Mouse (Mus musculus): ENCODE data around the gene Btrc. TPM values are rescaled to one million over a fixed set of nuclear protein-coding genes. Genes with fewer than 3 reads are reported as not detected.

Gene Btrc
- total and polyA plus RNA-seq, 3 experiments, result 11.4 to 83.6 (median 26.9) TPM

DNA sequence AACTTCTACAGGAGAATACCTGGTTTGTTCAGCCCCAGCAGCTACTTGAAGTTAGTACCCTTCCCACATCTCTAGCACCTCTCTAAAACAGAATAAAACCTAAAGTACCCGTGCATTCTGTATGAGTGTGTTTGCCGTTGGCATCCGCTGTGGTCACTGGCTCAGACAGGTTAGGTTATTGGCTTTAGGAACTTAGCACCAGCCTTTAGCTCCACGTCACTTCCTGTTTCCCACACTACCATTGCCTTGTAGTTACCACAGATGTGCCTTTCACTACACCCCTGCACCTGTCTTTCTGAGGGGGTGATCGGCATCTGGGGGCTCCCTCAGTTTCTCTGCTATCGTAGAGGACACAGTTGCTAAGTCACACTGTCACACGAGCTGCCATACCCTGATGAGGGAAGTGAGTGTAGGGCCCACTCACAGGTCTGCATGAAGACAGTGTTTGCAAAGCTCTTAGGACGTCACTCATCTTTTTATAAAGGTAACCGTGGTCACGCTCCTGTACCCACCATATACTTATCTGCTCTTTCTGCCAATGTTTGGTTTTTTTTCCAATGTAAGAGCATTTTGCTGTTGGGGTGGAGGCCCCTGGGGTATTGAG, 164.5 kb downstream of the Btrc start:
- Histone ChIP-seq H3K27me3 (ENCODE audit: insufficient read depth, low read length) (peaks cover 4% of the 10 kb centered on the region), H3K9me3 (replicated peaks) (no peaks in the 10 kb centered on the region), H3K36me3 (replicated peaks) (peaks cover 65% of the 10 kb centered on the region), H3K4me3 (ENCODE audit: low read depth, low read length) (no peak overlapping the region), H3K4me1 (ENCODE audit: insufficient read depth, low read depth, low read length) (peaks cover 27% of the 10 kb centered on the region)
- TF ChIP-seq GATA1 (IDR thresholded peaks at IDR 0.05; ENCODE audit: borderline replicate concordance, low read length), result no peak
- no peak for TF ChIP-seq POLR2AphosphoS5 (IDR thresholded peaks at IDR 0.05; ENCODE audit: insufficient replicate concordance, low read depth, low read length)
- no peak for TF ChIP-seq CTCF (IDR thresholded peaks at IDR 0.05; ENCODE audit: low read depth, low read length)
- TF ChIP-seq GATA2 (IDR thresholded peaks at IDR 0.05; ENCODE audit: borderline replicate concordance, low read depth, low read length), result no peak
- no peak for TF ChIP-seq TAL1 (conservative IDR thresholded peaks at IDR 0.05; ENCODE audit: low read depth, low read length)
- DNase-seq (ENCODE audit: low spot score) (no peak), ATAC-seq (ENCODE audit: extremely low read depth, insufficient number of reproducible peaks, low FRiP score, poor library complexity, severe bottlenecking) (no peak)

DNA sequence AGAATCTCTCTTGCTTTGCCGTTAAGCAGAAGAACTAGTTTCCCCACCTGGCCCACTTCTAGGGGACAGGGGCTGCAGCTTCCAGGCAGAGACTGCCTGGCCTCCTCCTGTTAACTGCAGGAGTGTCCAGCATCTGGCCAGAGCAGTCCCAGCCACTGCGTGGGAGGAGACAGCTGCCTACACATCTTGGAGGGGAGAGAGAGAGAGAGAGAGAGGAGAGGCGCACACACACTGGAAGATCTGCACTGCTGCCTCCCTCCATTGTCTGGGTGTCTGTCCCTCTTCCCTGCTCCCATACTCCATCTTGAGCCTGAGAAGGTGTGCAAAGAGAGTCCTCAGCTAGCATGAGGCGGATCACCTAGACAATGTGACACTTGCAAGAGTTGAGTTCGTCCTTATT, 165.8 kb downstream of the Btrc start:
- no peaks in the 10 kb centered on the region for H3K9me3 ChIP-seq (replicated peaks)
- H3K4me3 ChIP-seq (ENCODE audit: low read depth, low read length), result no peak overlapping the region
- ATAC-seq (ENCODE audit: extremely low read depth, insufficient number of reproducible peaks, low FRiP score, poor library complexity, severe bottlenecking) (no peak), DNase-seq (ENCODE audit: low spot score) (no peak)
- H3K27me3 ChIP-seq (ENCODE audit: insufficient read depth, low read length), result peaks cover 14% of the 10 kb centered on the region
- H3K36me3 ChIP-seq (replicated peaks), result peaks cover 54% of the 10 kb centered on the region
- peaks cover 31% of the 10 kb centered on the region for H3K4me1 ChIP-seq (ENCODE audit: insufficient read depth, low read depth, low read length)
- TF ChIP-seq TAL1 (conservative IDR thresholded peaks at IDR 0.05; ENCODE audit: low read depth, low read length), result no peak
- TF ChIP-seq POLR2AphosphoS5 (IDR thresholded peaks at IDR 0.05; ENCODE audit: insufficient replicate concordance, low read depth, low read length), result no peak
- no peak for TF ChIP-seq GATA1 (IDR thresholded peaks at IDR 0.05; ENCODE audit: borderline replicate concordance, low read length)
- no peak for TF ChIP-seq GATA2 (IDR thresholded peaks at IDR 0.05; ENCODE audit: borderline replicate concordance, low read depth, low read length)
- no peak for TF ChIP-seq CTCF (IDR thresholded peaks at IDR 0.05; ENCODE audit: low read depth, low read length)

- peaks cover 49% of the 10 kb centered on the region for H3K36me3 ChIP-seq (replicated peaks)
- ATAC-seq (ENCODE audit: extremely low read depth, insufficient number of reproducible peaks, low FRiP score, poor library complexity, severe bottlenecking), result no peak
- peaks cover 40% of the 10 kb centered on the region for H3K4me1 ChIP-seq (ENCODE audit: insufficient read depth, low read depth, low read length)
- H3K9me3 ChIP-seq (replicated peaks), result no peaks in the 10 kb centered on the region
- peaks cover 24% of the 10 kb centered on the region for H3K27me3 ChIP-seq (ENCODE audit: insufficient read depth, low read length)
- TF ChIP-seq POLR2AphosphoS5 (IDR thresholded peaks at IDR 0.05; ENCODE audit: insufficient replicate concordance, low read depth, low read length) (no peak), GATA1 (IDR thresholded peaks at IDR 0.05; ENCODE audit: borderline replicate concordance, low read length) (no peak), CTCF (IDR thresholded peaks at IDR 0.05; ENCODE audit: low read depth, low read length) (no peak), GATA2 (IDR thresholded peaks at IDR 0.05; ENCODE audit: borderline replicate concordance, low read depth, low read length) (no peak), TAL1 (conservative IDR thresholded peaks at IDR 0.05; ENCODE audit: low read depth, low read length) (no peak)
- no peak overlapping the region for H3K4me3 ChIP-seq (ENCODE audit: low read depth, low read length)
- DNase-seq (ENCODE audit: low spot score), result no peak
Measured at GRCm38 (mm10) chr19:45530200-45530995, 166.9 kb downstream of the Btrc start.

DNA sequence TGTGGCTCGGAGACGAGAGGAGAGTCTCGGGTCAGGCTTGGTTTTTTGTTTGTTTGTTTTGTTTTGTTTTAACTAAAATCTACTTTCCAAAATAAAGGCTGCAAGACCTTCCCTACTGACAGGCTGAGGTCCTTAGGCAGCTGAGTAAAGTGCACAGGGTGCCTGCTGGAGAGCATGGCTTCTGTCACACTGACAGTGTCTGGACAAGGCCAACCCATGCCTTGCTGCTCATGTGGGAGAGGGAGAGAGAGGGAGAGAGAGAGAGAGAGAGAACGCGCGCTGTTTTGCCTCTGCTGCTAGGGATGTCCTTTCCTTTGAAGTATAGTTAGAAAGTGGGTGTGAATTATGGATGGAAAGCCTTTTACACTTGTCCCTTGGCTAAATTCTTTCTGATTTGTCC, 168.0 kb downstream of the Btrc start:
- no peak for TF ChIP-seq CTCF (IDR thresholded peaks at IDR 0.05; ENCODE audit: low read depth, low read length)
- TF ChIP-seq GATA1 (IDR thresholded peaks at IDR 0.05; ENCODE audit: borderline replicate concordance, low read length), result no peak
- TF ChIP-seq TAL1 (conservative IDR thresholded peaks at IDR 0.05; ENCODE audit: low read depth, low read length), result no peak
- no peak for TF ChIP-seq POLR2AphosphoS5 (IDR thresholded peaks at IDR 0.05; ENCODE audit: insufficient replicate concordance, low read depth, low read length)
- TF ChIP-seq GATA2 (IDR thresholded peaks at IDR 0.05; ENCODE audit: borderline replicate concordance, low read depth, low read length), result no peak
- DNase-seq (ENCODE audit: low spot score) (no peak), ATAC-seq (ENCODE audit: extremely low read depth, insufficient number of reproducible peaks, low FRiP score, poor library complexity, severe bottlenecking) (no peak)
- no peak overlapping the region for H3K4me3 ChIP-seq (ENCODE audit: low read depth, low read length)
- H3K36me3 ChIP-seq (replicated peaks), result peaks cover 45% of the 10 kb centered on the region
- peaks cover 34% of the 10 kb centered on the region for H3K27me3 ChIP-seq (ENCODE audit: insufficient read depth, low read length)
- no peaks in the 10 kb centered on the region for H3K9me3 ChIP-seq (replicated peaks)
- peaks cover 43% of the 10 kb centered on the region for H3K4me1 ChIP-seq (ENCODE audit: insufficient read depth, low read depth, low read length)

DNA sequence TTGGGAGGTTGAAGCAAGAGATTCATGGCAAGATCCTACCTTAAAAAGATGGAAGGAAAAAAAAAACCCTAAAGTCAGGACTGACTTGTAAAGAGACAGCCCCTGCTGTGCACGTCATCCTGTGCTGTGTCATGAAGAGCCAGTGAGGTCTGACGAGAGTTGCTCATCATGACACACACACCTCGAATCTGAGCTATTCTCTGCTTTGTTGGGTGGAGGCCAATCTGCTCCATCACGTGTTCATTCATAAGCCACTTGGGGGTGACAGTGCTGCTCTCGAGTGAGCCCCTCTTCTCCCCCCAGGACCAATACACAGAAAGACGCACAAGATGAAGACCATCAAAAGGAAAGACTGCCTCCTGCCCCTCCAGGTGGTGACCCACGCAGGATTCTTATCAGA, 170.1 kb downstream of the Btrc start:
- ATAC-seq (ENCODE audit: extremely low read depth, insufficient number of reproducible peaks, low FRiP score, poor library complexity, severe bottlenecking) (no peak), DNase-seq (ENCODE audit: low spot score) (no peak)
- TF ChIP-seq TAL1 (conservative IDR thresholded peaks at IDR 0.05; ENCODE audit: low read depth, low read length), result no peak
- Histone ChIP-seq H3K27me3 (ENCODE audit: insufficient read depth, low read length) (peaks cover 43% of the 10 kb centered on the region), H3K4me3 (ENCODE audit: low read depth, low read length) (no peak overlapping the region), H3K9me3 (replicated peaks) (no peaks in the 10 kb centered on the region), H3K4me1 (ENCODE audit: insufficient read depth, low read depth, low read length) (peaks cover 34% of the 10 kb centered on the region), H3K36me3 (replicated peaks) (peaks cover 25% of the 10 kb centered on the region)

- H3K4me1 ChIP-seq (ENCODE audit: insufficient read depth, low read depth, low read length), result peaks cover 25% of the 10 kb centered on the region
- no peak overlapping the region for H3K4me3 ChIP-seq (ENCODE audit: low read depth, low read length)
- TF ChIP-seq GATA2 (IDR thresholded peaks at IDR 0.05; ENCODE audit: borderline replicate concordance, low read depth, low read length) (no peak), TAL1 (conservative IDR thresholded peaks at IDR 0.05; ENCODE audit: low read depth, low read length) (no peak), POLR2AphosphoS5 (IDR thresholded peaks at IDR 0.05; ENCODE audit: insufficient replicate concordance, low read depth, low read length) (no peak), CTCF (IDR thresholded peaks at IDR 0.05; ENCODE audit: low read depth, low read length) (no peak), GATA1 (IDR thresholded peaks at IDR 0.05; ENCODE audit: borderline replicate concordance, low read length) (no peak)
- H3K36me3 ChIP-seq (replicated peaks), result peaks cover 8% of the 10 kb centered on the region
- no peaks in the 10 kb centered on the region for H3K9me3 ChIP-seq (replicated peaks)
- ATAC-seq (ENCODE audit: extremely low read depth, insufficient number of reproducible peaks, low FRiP score, poor library complexity, severe bottlenecking), result no peak
- peaks cover 49% of the 10 kb centered on the region for H3K27me3 ChIP-seq (ENCODE audit: insufficient read depth, low read length)
- no peak for DNase-seq (ENCODE audit: low spot score)
Measured at GRCm38 (mm10) chr19:45535214-45535735, 171.7 kb downstream of the Btrc start.

Data from G1E (cell line).